ENCODE assay signal across 8 mouse cellular contexts in the genomic region with DNA sequence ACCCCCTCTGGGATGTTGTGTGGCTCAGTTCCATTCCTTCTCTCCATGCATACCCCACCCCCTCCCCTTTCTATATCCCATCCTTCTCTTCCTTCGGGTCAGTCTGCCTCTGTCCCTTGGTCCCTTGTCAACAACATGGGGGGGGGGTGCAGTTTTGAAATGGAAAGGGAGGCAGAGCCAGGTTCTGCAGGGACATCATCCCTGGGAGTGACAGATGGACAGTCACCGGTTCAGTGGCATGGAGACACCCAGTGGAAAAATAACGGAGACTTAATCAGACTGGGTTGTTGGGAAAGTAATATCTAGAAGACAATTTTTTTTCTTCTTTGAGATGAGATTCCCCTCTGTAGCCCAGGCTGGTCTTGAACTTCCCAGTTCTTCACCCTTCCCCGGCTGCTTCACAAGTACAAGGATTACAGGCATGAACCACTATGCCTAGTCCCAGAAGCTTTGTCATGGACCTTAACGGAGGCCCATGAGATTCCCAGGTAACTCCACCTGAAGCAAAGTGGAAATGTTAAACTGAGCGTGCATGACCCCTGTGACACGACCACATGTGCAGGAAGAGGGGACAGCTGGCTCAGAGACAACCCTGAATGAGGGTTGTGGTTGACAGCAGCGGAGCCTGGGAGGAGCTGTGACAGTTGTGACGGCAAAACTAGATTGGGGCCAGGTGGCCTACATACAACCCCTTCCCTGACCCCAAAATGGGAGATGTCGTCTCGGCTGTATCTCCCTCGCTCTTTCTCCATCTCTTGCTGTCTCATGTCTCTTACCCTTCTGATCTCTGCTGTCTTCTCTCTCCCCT. TPM values are rescaled to one million over a fixed set of nuclear protein-coding genes. Genes with fewer than 3 reads are reported as not detected.
DNase-seq lines count a peak whose midpoint lies in the region; ATAC-seq and TF ChIP-seq lines count a peak whose summit lies in the region.

No protein-coding gene starts in this region.

- 13% methylated on average over 12 of the region's 12 CpGs for WGBS in liver, embryonic 12.5 days (ENCODE audit: insufficient replicate concordance)
- WGBS in liver, postnatal 0 days (ENCODE audit: insufficient replicate concordance): 21% methylated on average over 12 of the region's 12 CpGs
- 31% methylated on average over 12 of the region's 12 CpGs for WGBS in intestine, embryonic 15.5 days
- WGBS in stomach, embryonic 15.5 days: 27% methylated on average over 12 of the region's 12 CpGs

- H3K4me1 ChIP-seq in liver, embryonic 12.5 days: peaks cover 61% of the 10 kb centered on the region
- peaks cover 49% of the 10 kb centered on the region for H3K4me1 ChIP-seq in liver, postnatal 0 days (ENCODE audit: insufficient read depth)
- peaks cover 40% of the 10 kb centered on the region for H3K4me1 ChIP-seq in intestine, embryonic 15.5 days (replicated peaks)
- peaks cover 50% of the 10 kb centered on the region for H3K4me1 ChIP-seq in stomach, embryonic 15.5 days

- no peak overlapping the region for H3K4me3 ChIP-seq in liver, embryonic 12.5 days
- H3K4me3 ChIP-seq in liver, postnatal 0 days (ENCODE audit: low read depth, low read length): no peak overlapping the region
- peak overlapping the region; percentile 69; the same call in 1 of the 2 replicates for H3K4me3 ChIP-seq in intestine, embryonic 15.5 days (replicated peaks)
- peak overlapping the region; percentile 77 for H3K4me3 ChIP-seq in stomach, embryonic 15.5 days (replicated peaks)

- TF ChIP-seq EP300 in liver, postnatal 0 days (IDR thresholded peaks at IDR 0.05; ENCODE audit: low read depth): no peak

- ATAC-seq in liver, embryonic 12.5 days: no peak
- no peak for ATAC-seq in liver, postnatal 0 days
- ATAC-seq in intestine, embryonic 15.5 days: no peak
- ATAC-seq in stomach, embryonic 15.5 days (ENCODE audit: insufficient read depth, low FRiP score, low read depth): no peak

- no peak overlapping the region for H3K27ac ChIP-seq in liver, embryonic 12.5 days
- H3K27ac ChIP-seq in liver, postnatal 0 days (ENCODE audit: low read depth): no peak overlapping the region
- H3K27ac ChIP-seq in intestine, embryonic 15.5 days: no peak overlapping the region
- H3K27ac ChIP-seq in stomach, embryonic 15.5 days: no peak overlapping the region

- no peak for DNase-seq in liver, postnatal 0 days
- peak; percentile 62 to 69 for DNase-seq in cerebellum, postnatal 36 days
- no peak for DNase-seq in adrenal gland, postnatal 14 days
- DNase-seq in kidney, adult 11 months: no peak
- DNase-seq in frontal cortex, adult 2 months (ENCODE audit: extremely low spot score in 1 of 2, low spot score in 1 of 2): no peak

- peaks cover 10% of the 10 kb centered on the region; the same call in 1 of the 2 replicates for H3K36me3 ChIP-seq in liver, embryonic 12.5 days
- peaks cover 5% of the 10 kb centered on the region; the same call in 1 of the 2 replicates for H3K36me3 ChIP-seq in liver, postnatal 0 days (replicated peaks; ENCODE audit: insufficient read depth, low read length)
- peaks cover 5% of the 10 kb centered on the region; the same call in 1 of the 2 replicates for H3K36me3 ChIP-seq in intestine, embryonic 15.5 days
- 0 out of 2 replicates have a peak, but pooled peaks cover 2% of the 10 kb centered on the region for H3K36me3 ChIP-seq in stomach, embryonic 15.5 days

- H3K4me2 ChIP-seq in liver, embryonic 12.5 days: peak overlapping the region; percentile 56; the same call in 1 of the 2 replicates
- H3K4me2 ChIP-seq in liver, postnatal 0 days (ENCODE audit: low read depth, low read length): no peak overlapping the region
- H3K4me2 ChIP-seq in intestine, embryonic 15.5 days (replicated peaks): peak overlapping the region; percentile 92
- H3K4me2 ChIP-seq in stomach, embryonic 15.5 days: peak overlapping the region; percentile 96

- no peaks in the 10 kb centered on the region for H3K9me3 ChIP-seq in liver, embryonic 12.5 days (replicated peaks)
- no peaks in the 10 kb centered on the region; the same call in 1 of the 2 replicates for H3K9me3 ChIP-seq in liver, postnatal 0 days (ENCODE audit: low read length)
- no peaks in the 10 kb centered on the region for H3K9me3 ChIP-seq in intestine, embryonic 15.5 days
- no peaks in the 10 kb centered on the region for H3K9me3 ChIP-seq in stomach, embryonic 15.5 days

- H3K27me3 ChIP-seq in liver, embryonic 12.5 days (replicated peaks): peaks cover 71% of the 10 kb centered on the region
- H3K27me3 ChIP-seq in liver, postnatal 0 days (ENCODE audit: insufficient read depth, low read length): peaks cover 43% of the 10 kb centered on the region
- peaks cover 26% of the 10 kb centered on the region for H3K27me3 ChIP-seq in intestine, embryonic 15.5 days (replicated peaks)
- H3K27me3 ChIP-seq in stomach, embryonic 15.5 days (replicated peaks): peaks cover 26% of the 10 kb centered on the region

- no peak overlapping the region for H3K9ac ChIP-seq in liver, embryonic 12.5 days
- H3K9ac ChIP-seq in liver, postnatal 0 days (replicated peaks): no peak overlapping the region
- H3K9ac ChIP-seq in intestine, embryonic 15.5 days: no peak overlapping the region
- no peak overlapping the region for H3K9ac ChIP-seq in stomach, embryonic 15.5 days

- no peak for TF ChIP-seq CTCF in liver, postnatal 0 days (IDR thresholded peaks at IDR 0.05; ENCODE audit: low read depth)

RNA-seq across cellular contexts. Expression of gene Prrt1, which starts 0.7 kb away (rescaled TPM):
- not detected in 2 replicates for polyA plus RNA-seq in liver, embryonic 12.5 days (2016; fragmentation: Nextera tagmentation; extraction: Ambion mirVana)
- polyA plus RNA-seq in liver, postnatal 0 days (2015; fragmentation: Nextera tagmentation; extraction: Ambion mirVana): 0.05 TPM in 1 of 2 replicates, not detected in the other
- polyA plus RNA-seq in intestine, embryonic 15.5 days (2015; fragmentation: Nextera tagmentation; extraction: Ambion mirVana): 0.40 and 0.49 TPM in 2 replicates
- 0.35 and 0.63 TPM in 2 replicates for polyA plus RNA-seq in stomach, embryonic 15.5 days (2015; fragmentation: Nextera tagmentation; extraction: Ambion mirVana)
- total RNA-seq in adrenal gland, postnatal 14 days (2021): 8.7 and 12.4 TPM in 2 replicates
- polyA plus RNA-seq in frontal cortex, adult 2 months (2012; rRNA removed): 150 and 179 TPM in 2 replicates

RNA-seq across cellular contexts. Expression of gene Ppt2, which starts 1.7 kb away (rescaled TPM):
- 13.7 and 13.9 TPM in 2 replicates for polyA plus RNA-seq in liver, embryonic 12.5 days (2016; fragmentation: Nextera tagmentation; extraction: Ambion mirVana)
- 19.3 and 19.8 TPM in 2 replicates for polyA plus RNA-seq in liver, postnatal 0 days (2015; fragmentation: Nextera tagmentation; extraction: Ambion mirVana)
- 27.8 and 29.6 TPM in 2 replicates for polyA plus RNA-seq in intestine, embryonic 15.5 days (2015; fragmentation: Nextera tagmentation; extraction: Ambion mirVana)
- 23.7 and 26.2 TPM in 2 replicates for polyA plus RNA-seq in stomach, embryonic 15.5 days (2015; fragmentation: Nextera tagmentation; extraction: Ambion mirVana)
- 49.7 and 50.0 TPM in 2 replicates for total RNA-seq in adrenal gland, postnatal 14 days (2021)
- 41.9 and 43.0 TPM in 2 replicates for polyA plus RNA-seq in frontal cortex, adult 2 months (2012; rRNA removed)

RNA-seq across cellular contexts. Expression of gene Egfl8, which starts 14.2 kb away (rescaled TPM):
- polyA plus RNA-seq in liver, embryonic 12.5 days (2016; fragmentation: Nextera tagmentation; extraction: Ambion mirVana): 0.45 and 0.50 TPM in 2 replicates
- polyA plus RNA-seq in liver, postnatal 0 days (2015; fragmentation: Nextera tagmentation; extraction: Ambion mirVana): 0.46 and 0.66 TPM in 2 replicates
- 3.0 and 3.4 TPM in 2 replicates for polyA plus RNA-seq in intestine, embryonic 15.5 days (2015; fragmentation: Nextera tagmentation; extraction: Ambion mirVana)
- 3.7 and 3.8 TPM in 2 replicates for polyA plus RNA-seq in stomach, embryonic 15.5 days (2015; fragmentation: Nextera tagmentation; extraction: Ambion mirVana)
- total RNA-seq in adrenal gland, postnatal 14 days (2021): 4.3 and 4.7 TPM in 2 replicates
- 9.7 and 10.5 TPM in 2 replicates for polyA plus RNA-seq in frontal cortex, adult 2 months (2012; rRNA removed)

RNA-seq across cellular contexts. Expression of gene Fkbpl, which starts 14.6 kb away (rescaled TPM):
- polyA plus RNA-seq in liver, embryonic 12.5 days (2016; fragmentation: Nextera tagmentation; extraction: Ambion mirVana): 6.7 and 7.1 TPM in 2 replicates
- 5.6 and 5.8 TPM in 2 replicates for polyA plus RNA-seq in liver, postnatal 0 days (2015; fragmentation: Nextera tagmentation; extraction: Ambion mirVana)
- polyA plus RNA-seq in intestine, embryonic 15.5 days (2015; fragmentation: Nextera tagmentation; extraction: Ambion mirVana): 12.1 and 13.7 TPM in 2 replicates
- 14.0 and 14.5 TPM in 2 replicates for polyA plus RNA-seq in stomach, embryonic 15.5 days (2015; fragmentation: Nextera tagmentation; extraction: Ambion mirVana)
- total RNA-seq in adrenal gland, postnatal 14 days (2021): 11.5 and 12.5 TPM in 2 replicates
- 6.7 and 7.9 TPM in 2 replicates for polyA plus RNA-seq in frontal cortex, adult 2 months (2012; rRNA removed)

RNA-seq across cellular contexts. Expression of gene Atf6b, which starts 16.9 kb away (rescaled TPM):
- polyA plus RNA-seq in liver, embryonic 12.5 days (2016; fragmentation: Nextera tagmentation; extraction: Ambion mirVana): 37.0 and 37.3 TPM in 2 replicates
- polyA plus RNA-seq in liver, postnatal 0 days (2015; fragmentation: Nextera tagmentation; extraction: Ambion mirVana): 12.9 and 13.0 TPM in 2 replicates
- polyA plus RNA-seq in intestine, embryonic 15.5 days (2015; fragmentation: Nextera tagmentation; extraction: Ambion mirVana): 67.5 and 68.2 TPM in 2 replicates
- 72.0 and 76.7 TPM in 2 replicates for polyA plus RNA-seq in stomach, embryonic 15.5 days (2015; fragmentation: Nextera tagmentation; extraction: Ambion mirVana)
- 43.5 and 52.1 TPM in 2 replicates for total RNA-seq in adrenal gland, postnatal 14 days (2021)
- polyA plus RNA-seq in frontal cortex, adult 2 months (2012; rRNA removed): 57.7 and 59.6 TPM in 2 replicates

Comparison
In these comparisons a context has a peak if more than half of its experiments do, and no peak if none do; other contexts are left out.
1. H3K4me3 ChIP-seq: peak in intestine, embryonic 15.5 days (single experiment) and stomach, embryonic 15.5 days (single experiment); none in liver, embryonic 12.5 days (single experiment) and liver, postnatal 0 days (single experiment).
2. DNase-seq: peak in cerebellum, postnatal 36 days (2 of 2); none in liver, postnatal 0 days (single experiment), adrenal gland, postnatal 14 days (single experiment), kidney, adult 11 months (single experiment) and frontal cortex, adult 2 months (0 of 2).
3. RNA of gene Prrt1, which starts 0.7 kb away (polyA plus RNA-seq): 150 to 179 TPM in frontal cortex, adult 2 months; 0.35 to 0.63 TPM in stomach, embryonic 15.5 days, 0.40 to 0.49 TPM in intestine, embryonic 15.5 days, 0.05 TPM in liver, postnatal 0 days and not detected in liver, embryonic 12.5 days; every median in the first group is over 10 times any median in the second.